Mouse (Mus musculus): Measurements from ENCODE around the gene F8.

- TF ChIP-seq CTCF (IDR thresholded peaks at IDR 0.05; ENCODE audit: control insufficient read depth, insufficient read depth, insufficient read length) (no peak), MYOG (IDR thresholded peaks at IDR 0.05; ENCODE audit: control insufficient read depth, extremely low read depth, insufficient read length) (no peak), FOSL1 (IDR thresholded peaks at IDR 0.05; ENCODE audit: insufficient read depth, low read length, poor library complexity, severe bottlenecking) (no peak), USF1 (IDR thresholded peaks at IDR 0.05; ENCODE audit: low read depth) (no peak), MYOD1 (IDR thresholded peaks at IDR 0.05; ENCODE audit: control insufficient read depth, insufficient read length, low read depth) (no peak)
Measured at GRCm38 (mm10) chrX:75130467-75131160, 251.8 kb downstream of the F8 start, which contains the start of gene Mpp1.
